Mouse (Mus musculus): ENCODE measurements around the gene Olfr295. TPM values are rescaled to one million over a fixed set of nuclear protein-coding genes. Genes with fewer than 3 reads are reported as not detected.

Gene Olfr295
- polyA plus RNA-seq (2012; rRNA removed) (not detected in 2 replicates), polyA plus RNA-seq (2014; fragmentation: Nextera tagmentation; extraction: Ambion mirVana) (not detected in 2 replicates)

GRCm38 (mm10) chr7:86583562-86583961, at the start of gene Olfr295:
Gene Olfr295 (plus strand): TSS chr7:86583862.
- no peak within 1 kb of the TSS for H3K27ac ChIP-seq
- no peaks in the 10 kb centered on the region for H3K4me1 ChIP-seq (replicated peaks; ENCODE audit: control insufficient read depth in 2 of 2, insufficient read depth in 2 of 2, low read length in 1 of 2)
- 62% methylated on average over 2 of the region's 2 CpGs for WGBS (ENCODE audit: insufficient replicate concordance)
- no peaks in the 10 kb centered on the region for H3K27me3 ChIP-seq (ENCODE audit: control insufficient read depth, insufficient read depth, low read length)
- H3K9me3 ChIP-seq (ENCODE audit: control insufficient read depth, low read length), result no peaks in the 10 kb centered on the region
- TF ChIP-seq EP300 (IDR thresholded peaks at IDR 0.05; ENCODE audit: low read depth) (no peak), CTCF (IDR thresholded peaks at IDR 0.05; ENCODE audit: low read depth) (no peak)
- ATAC-seq (ENCODE audit: insufficient read depth) (no peak), DNase-seq (ENCODE audit: low read depth in 3 of 3, low spot score in 3 of 3) (no peak)
- no peak within 1 kb of the TSS for H3K4me3 ChIP-seq (ENCODE audit: insufficient read depth in 1 of 2, low read depth in 2 of 2, low read length in 2 of 2)
- H3K4me2 ChIP-seq (ENCODE audit: low read depth), result no peak within 1 kb of the TSS
- no peaks in the 10 kb centered on the region for H3K36me3 ChIP-seq (replicated peaks; ENCODE audit: control insufficient read depth, insufficient read depth, low read depth)
- no peak within 1 kb of the TSS for H3K9ac ChIP-seq (replicated peaks)

- no peak within 1 kb of the TSS for H3K4me2 ChIP-seq (ENCODE audit: low read depth)
- ATAC-seq (ENCODE audit: insufficient read depth) (no peak), DNase-seq (ENCODE audit: low read depth in 3 of 3, low spot score in 3 of 3) (no peak)
- no peak within 1 kb of the TSS for H3K4me3 ChIP-seq (ENCODE audit: insufficient read depth in 1 of 2, low read depth in 2 of 2, low read length in 2 of 2)
- H3K27ac ChIP-seq, result no peak within 1 kb of the TSS
- no peak for TF ChIP-seq EP300 (IDR thresholded peaks at IDR 0.05; ENCODE audit: low read depth)
- no peak for TF ChIP-seq CTCF (IDR thresholded peaks at IDR 0.05; ENCODE audit: low read depth)
- H3K9me3 ChIP-seq (ENCODE audit: control insufficient read depth, low read length), result no peaks in the 10 kb centered on the region
- H3K4me1 ChIP-seq (replicated peaks; ENCODE audit: control insufficient read depth in 2 of 2, insufficient read depth in 2 of 2, low read length in 1 of 2), result no peaks in the 10 kb centered on the region
- H3K27me3 ChIP-seq (ENCODE audit: control insufficient read depth, insufficient read depth, low read length), result no peaks in the 10 kb centered on the region
- no peak within 1 kb of the TSS for H3K9ac ChIP-seq (replicated peaks)
- H3K36me3 ChIP-seq (replicated peaks; ENCODE audit: control insufficient read depth, insufficient read depth, low read depth), result no peaks in the 10 kb centered on the region
- WGBS (ENCODE audit: insufficient replicate concordance), result 26% methylated on average over 2 of the region's 2 CpGs
These were observed 32.9 kb downstream of the Olfr295 start, which contains the start of gene Olfr294 for GRCm38 (mm10) chr7:86616543-86616942. Gene Olfr294 (minus strand): TSS chr7:86616643.

Other genes with a start within 250 kb of the Olfr295 start
- not detected in 2 replicates for gene Olfr307, start 246.3 kb upstream of the Olfr295 start, polyA plus RNA-seq (2012; rRNA removed)
- not detected in 2 replicates for gene Olfr307, start 246.3 kb upstream of the Olfr295 start, polyA plus RNA-seq (2014; fragmentation: Nextera tagmentation; extraction: Ambion mirVana)
- gene Olfr305, start 216.9 kb upstream of the Olfr295 start, polyA plus RNA-seq (2012; rRNA removed), result not detected in 2 replicates
- not detected in 2 replicates for gene Olfr305, start 216.9 kb upstream of the Olfr295 start, polyA plus RNA-seq (2014; fragmentation: Nextera tagmentation; extraction: Ambion mirVana)
- not detected in 2 replicates for gene Olfr304, start 197.2 kb upstream of the Olfr295 start, polyA plus RNA-seq (2012; rRNA removed)
- not detected in 2 replicates for gene Olfr304, start 197.2 kb upstream of the Olfr295 start, polyA plus RNA-seq (2014; fragmentation: Nextera tagmentation; extraction: Ambion mirVana)
- gene Olfr303, start 186.1 kb upstream of the Olfr295 start, polyA plus RNA-seq (2012; rRNA removed), result not detected in 2 replicates
- gene Olfr303, start 186.1 kb upstream of the Olfr295 start, polyA plus RNA-seq (2014; fragmentation: Nextera tagmentation; extraction: Ambion mirVana), result not detected in 2 replicates
- not detected in 2 replicates for gene Olfr301, start 180.0 kb upstream of the Olfr295 start, polyA plus RNA-seq (2012; rRNA removed)
- not detected in 2 replicates for gene Olfr301, start 180.0 kb upstream of the Olfr295 start, polyA plus RNA-seq (2014; fragmentation: Nextera tagmentation; extraction: Ambion mirVana)
- not detected in 2 replicates for gene Olfr299, start 123.9 kb upstream of the Olfr295 start, polyA plus RNA-seq (2012; rRNA removed)
- gene Olfr299, start 123.9 kb upstream of the Olfr295 start, polyA plus RNA-seq (2014; fragmentation: Nextera tagmentation; extraction: Ambion mirVana), result not detected in 2 replicates
- not detected in 2 replicates for gene Olfr298, start 91.4 kb upstream of the Olfr295 start, polyA plus RNA-seq (2012; rRNA removed)
- not detected in 2 replicates for gene Olfr298, start 91.4 kb upstream of the Olfr295 start, polyA plus RNA-seq (2014; fragmentation: Nextera tagmentation; extraction: Ambion mirVana)
- not detected in 2 replicates for gene Olfr297, start 63.9 kb upstream of the Olfr295 start, polyA plus RNA-seq (2012; rRNA removed)
- gene Olfr297, start 63.9 kb upstream of the Olfr295 start, polyA plus RNA-seq (2014; fragmentation: Nextera tagmentation; extraction: Ambion mirVana), result not detected in 2 replicates
- not detected in 2 replicates for gene Olfr294, start 32.8 kb downstream of the Olfr295 start, polyA plus RNA-seq (2012; rRNA removed)
- gene Olfr294, start 32.8 kb downstream of the Olfr295 start, polyA plus RNA-seq (2014; fragmentation: Nextera tagmentation; extraction: Ambion mirVana), result not detected in 2 replicates
- gene Olfr293, start 65.2 kb downstream of the Olfr295 start, polyA plus RNA-seq (2012; rRNA removed), result not detected in 2 replicates
- not detected in 2 replicates for gene Olfr293, start 65.2 kb downstream of the Olfr295 start, polyA plus RNA-seq (2014; fragmentation: Nextera tagmentation; extraction: Ambion mirVana)
- gene Olfr292, start 104.5 kb downstream of the Olfr295 start, polyA plus RNA-seq (2012; rRNA removed), result not detected in 2 replicates
- not detected in 2 replicates for gene Olfr292, start 104.5 kb downstream of the Olfr295 start, polyA plus RNA-seq (2014; fragmentation: Nextera tagmentation; extraction: Ambion mirVana)
- gene Folh1, start 192.1 kb downstream of the Olfr295 start, polyA plus RNA-seq (2012; rRNA removed), result not detected in 2 replicates
- gene Folh1, start 192.1 kb downstream of the Olfr295 start, polyA plus RNA-seq (2014; fragmentation: Nextera tagmentation; extraction: Ambion mirVana), result not detected in 2 replicates
- not detected in 2 replicates for gene Vmn2r77, start 211.2 kb downstream of the Olfr295 start, polyA plus RNA-seq (2012; rRNA removed)
- gene Vmn2r77, start 211.2 kb downstream of the Olfr295 start, polyA plus RNA-seq (2014; fragmentation: Nextera tagmentation; extraction: Ambion mirVana), result not detected in 2 replicates

All from liver, embryonic 14.5 days (tissue).